Mouse (Mus musculus): Measurements from ENCODE around the gene Pawr.

Pawr gene

GRCm38 (mm10) chr10:108359974-108360373 lies 28.1 kb downstream of the Pawr start:
- DNase-seq = no peak

- DNase-seq = no peak
These were observed 28.9 kb downstream of the Pawr start for GRCm38 (mm10) chr10:108360801-108361200.

DNA sequence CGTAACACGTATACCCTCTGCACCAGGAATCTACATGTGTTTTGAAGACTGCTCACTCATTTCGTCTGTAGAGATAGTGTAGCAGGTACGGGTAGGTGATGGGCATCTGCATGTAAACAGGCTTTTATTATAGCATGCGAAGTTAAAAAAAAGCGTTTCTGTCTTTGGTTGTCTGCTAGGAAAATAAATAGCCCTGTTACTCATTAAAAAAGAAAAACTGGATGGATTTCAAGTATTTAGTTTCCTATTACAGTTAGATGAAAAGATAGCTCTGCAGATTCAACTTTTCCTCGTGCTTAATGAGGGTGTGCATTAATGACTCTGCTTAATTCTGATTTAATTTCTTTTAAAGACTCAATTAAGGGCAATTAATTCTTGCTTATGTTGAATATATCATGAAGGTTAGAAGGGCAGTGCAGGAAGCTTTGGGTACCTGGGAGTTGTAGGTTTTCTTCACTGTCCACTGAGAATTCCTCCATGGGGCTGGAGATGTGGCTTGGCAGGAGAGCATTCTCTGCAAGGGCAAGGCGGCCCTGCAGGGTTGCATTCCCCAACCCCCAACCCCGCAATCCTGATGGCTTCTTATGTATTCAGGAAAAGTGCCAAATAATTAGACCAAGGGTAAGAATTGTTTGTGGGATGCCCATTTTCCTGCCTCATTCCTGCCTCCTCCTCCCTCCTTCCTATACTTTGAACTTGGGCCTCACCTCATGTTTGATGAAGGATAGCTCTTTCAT lies 29.7 kb downstream of the Pawr start:
- DNase-seq = no peak

- DNase-seq = no peak
These were observed 32.0 kb downstream of the Pawr start for GRCm38 (mm10) chr10:108363932-108364331.

- DNase-seq = no peak
These were observed 33.2 kb downstream of the Pawr start for GRCm38 (mm10) chr10:108364946-108365719.

DNA sequence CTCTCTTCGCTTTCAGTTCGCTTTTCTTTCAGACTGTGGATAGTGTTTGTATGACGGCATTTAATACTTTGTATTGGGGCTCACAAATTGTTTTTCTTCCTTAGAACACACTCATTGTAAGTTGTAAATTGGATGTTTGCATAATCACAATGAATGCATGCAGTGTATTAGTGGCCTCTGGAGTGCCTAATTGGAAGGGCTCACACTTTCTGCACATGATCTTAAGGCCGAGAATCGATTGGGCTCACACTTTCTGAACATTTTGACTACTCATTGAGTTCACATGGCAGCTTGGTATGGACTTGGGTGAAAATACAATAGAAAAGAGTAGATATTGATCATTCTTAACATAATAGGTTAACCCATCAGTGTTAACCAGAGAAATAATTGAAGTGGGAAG lies 34.3 kb downstream of the Pawr start:
- DNase-seq = no peak

DNA sequence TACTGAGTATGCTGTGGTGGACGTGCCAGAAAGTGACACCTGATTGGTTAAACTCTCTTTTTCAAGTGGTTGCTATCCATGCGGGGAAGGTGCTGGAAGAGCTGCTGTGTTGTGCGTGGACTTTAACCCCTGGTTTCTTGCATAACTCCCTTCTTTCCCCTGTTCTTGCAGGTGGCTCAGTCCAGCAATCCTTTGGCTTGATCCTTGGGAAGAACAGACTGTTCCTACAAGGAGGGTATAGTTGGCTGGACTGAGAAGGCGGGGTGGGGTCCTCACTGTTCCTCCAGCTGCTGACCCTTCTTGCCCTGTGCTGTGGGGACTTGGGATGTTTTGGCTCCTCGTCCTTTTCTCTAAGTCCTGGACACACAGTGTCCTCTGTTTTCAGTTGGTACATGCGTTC lies 36.4 kb downstream of the Pawr start:
- DNase-seq = no peak

GRCm38 (mm10) chr10:108372258-108372657 lies 40.3 kb downstream of the Pawr start:
- DNase-seq = no peak

DNA sequence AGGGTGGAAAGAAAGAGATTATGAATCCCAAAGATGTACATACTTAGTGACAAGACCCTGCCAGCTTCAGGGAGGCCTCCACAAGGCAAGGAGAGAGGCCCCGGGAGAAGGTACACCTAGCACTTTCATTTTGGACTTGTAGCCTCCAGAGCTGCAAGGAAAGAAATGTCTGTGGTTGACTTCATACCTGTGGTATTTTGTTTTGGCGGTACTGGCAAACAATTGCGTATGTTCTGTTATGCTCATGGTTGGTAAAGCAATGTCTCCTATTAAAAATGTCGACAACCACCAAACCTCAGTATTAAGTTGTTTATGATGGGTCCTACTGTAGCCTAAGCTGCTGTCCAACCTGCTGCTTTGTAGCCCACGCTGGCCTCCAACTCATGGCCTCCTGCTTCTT lies 40.9 kb downstream of the Pawr start:
- DNase-seq = no peak

- DNase-seq = no peak
These were observed 43.9 kb downstream of the Pawr start for GRCm38 (mm10) chr10:108375796-108376195.

- no peak for DNase-seq
These were observed 44.4 kb downstream of the Pawr start for GRCm38 (mm10) chr10:108376366-108376765.

DNA sequence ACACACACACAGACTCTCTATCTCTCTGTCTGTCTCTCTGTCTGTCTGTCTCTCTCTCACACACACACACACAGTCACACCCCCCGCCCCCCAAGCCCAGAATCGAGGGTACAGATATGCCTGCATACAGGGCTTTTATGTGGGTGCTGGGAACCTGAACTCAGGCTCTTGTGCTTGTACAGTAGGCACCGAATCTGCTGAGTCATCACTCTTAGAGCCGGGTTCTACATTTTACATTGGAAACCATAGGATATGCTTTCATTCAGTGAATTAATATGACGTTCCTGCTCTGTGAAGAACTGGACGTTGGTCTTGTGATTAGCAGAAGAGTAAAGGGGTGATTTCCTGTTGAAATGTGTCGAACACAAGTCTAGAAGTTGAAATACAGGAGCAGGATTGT lies 45.4 kb downstream of the Pawr start:
- DNase-seq = no peak

DNA sequence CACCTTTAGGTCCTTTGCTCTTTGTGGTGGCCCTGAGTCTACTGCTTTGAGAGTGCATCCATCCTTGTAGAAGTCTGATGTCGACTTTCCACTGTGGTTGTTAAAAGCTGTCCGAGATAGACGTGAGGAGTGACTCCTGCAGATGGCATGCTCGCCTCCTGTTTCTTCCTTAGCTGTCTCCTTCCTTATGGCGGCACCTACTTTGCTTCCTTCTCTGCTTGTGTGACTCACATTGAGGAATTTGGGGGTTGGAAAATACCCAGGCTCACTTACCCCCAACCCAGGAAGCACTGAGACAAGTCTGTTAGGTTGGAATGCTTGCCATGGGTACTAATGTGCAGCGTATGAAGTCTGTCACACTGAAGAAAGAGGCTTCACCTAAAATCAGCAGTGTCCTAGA lies 46.1 kb downstream of the Pawr start:
- DNase-seq = no peak

- DNase-seq = no peak
These were observed 46.6 kb downstream of the Pawr start for GRCm38 (mm10) chr10:108378479-108378878.

- DNase-seq = no peak
These were observed 48.8 kb downstream of the Pawr start for GRCm38 (mm10) chr10:108380715-108381114.

- DNase-seq = no peak
These were observed 52.3 kb downstream of the Pawr start for GRCm38 (mm10) chr10:108384153-108384769.

DNA sequence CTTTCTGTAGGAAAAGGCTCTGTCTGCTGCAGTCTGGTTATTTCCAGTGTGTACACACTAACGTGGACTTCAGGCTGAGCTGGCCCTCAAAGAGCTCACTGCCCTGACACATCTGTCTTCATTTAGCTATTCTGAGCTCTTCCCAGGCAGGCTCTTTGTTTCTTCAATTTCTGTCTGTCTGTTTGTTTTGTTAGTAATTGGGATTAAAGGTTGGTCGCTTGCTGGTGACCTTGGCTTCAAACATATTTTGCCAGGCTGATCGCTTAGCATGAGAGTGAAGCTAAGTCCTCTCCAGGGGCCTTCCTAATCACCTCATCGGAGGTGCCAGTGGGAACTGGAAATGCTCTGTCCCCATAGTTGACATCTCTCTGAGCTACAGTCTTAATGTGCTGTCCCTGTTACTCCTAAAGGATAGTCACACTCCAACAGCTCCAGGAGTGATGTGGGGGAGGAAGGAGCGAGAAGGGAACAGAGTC lies 53.6 kb downstream of the Pawr start:
- DNase-seq = no peak

DNA sequence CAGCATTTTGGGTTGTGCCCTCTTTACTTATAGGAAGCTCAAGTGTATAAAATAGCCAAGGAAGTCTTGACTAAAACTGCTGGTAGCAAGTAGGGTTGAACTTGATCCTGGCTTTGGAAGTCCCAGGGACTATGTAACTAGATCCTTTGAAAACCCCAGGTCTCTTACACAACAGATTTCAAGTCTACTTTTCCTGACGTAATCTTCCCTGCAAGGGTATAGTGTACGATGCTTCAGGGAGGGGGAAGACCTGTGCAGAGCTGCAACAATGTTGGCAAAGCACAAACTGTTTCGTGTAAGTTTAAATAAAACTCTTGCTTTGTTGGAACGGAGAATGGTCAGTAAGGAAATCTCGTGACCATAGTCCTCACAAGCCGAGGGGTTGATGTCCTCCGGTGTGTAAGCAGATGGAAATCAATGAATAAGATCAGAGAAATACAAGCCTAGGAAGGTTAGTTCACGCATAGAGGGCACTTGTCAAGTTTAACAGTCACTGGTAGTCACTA lies 56.5 kb downstream of the Pawr start:
- no peak for DNase-seq

DNA sequence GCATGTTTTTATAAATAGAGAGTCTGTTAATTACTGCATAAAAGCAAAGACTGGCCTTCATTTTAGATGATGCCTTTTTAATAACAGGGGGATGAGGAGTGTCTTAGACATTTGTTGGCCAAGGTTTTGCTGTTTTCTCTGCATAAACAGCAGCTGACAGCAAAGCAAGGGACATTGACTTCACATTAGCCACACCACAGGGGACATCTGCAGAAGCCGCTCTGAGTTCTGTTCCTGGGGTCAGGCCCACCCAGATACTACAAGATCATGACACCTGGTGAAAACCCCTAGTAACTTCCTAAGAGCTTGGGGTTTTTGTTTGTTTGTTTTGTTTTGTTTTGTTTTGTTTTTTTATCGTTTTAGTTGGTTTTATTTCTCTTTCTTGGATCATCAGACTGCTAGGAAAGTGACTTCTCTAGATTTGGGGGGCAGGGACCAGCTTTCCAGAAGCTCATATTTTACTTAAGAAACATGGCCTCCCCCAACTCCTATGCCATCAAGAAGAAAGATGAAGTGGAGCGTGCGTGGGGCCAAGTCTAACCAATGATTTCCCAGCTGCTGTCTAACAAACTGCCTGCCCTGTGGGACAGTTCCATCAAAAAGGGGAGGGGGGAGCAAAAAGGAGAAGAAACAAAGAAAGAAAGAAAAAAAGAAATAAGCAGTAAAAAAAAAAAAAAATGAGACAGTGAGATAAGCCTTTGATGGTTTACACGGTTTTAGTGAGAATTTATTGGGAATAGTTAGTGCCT lies 57.4 kb downstream of the Pawr start:
- DNase-seq = no peak

DNA sequence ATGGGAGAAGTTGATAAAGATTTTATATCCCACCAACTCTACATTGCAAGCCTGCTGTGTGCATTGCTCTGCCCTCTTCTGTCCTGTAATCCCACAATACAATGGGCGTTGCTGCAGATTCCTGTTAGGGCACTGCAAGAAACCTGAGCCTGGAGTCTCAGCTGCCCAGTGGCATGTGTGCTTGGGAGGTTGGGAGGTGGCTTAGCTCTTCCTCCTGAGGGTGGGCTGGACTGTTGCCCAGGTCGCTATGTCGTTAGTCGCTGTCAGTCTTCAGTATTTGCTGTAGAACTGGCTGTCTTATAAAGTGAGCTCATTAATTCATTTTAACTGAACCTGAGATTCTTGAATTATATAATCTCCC lies 58.0 kb downstream of the Pawr start:
- DNase-seq = no peak

DNA sequence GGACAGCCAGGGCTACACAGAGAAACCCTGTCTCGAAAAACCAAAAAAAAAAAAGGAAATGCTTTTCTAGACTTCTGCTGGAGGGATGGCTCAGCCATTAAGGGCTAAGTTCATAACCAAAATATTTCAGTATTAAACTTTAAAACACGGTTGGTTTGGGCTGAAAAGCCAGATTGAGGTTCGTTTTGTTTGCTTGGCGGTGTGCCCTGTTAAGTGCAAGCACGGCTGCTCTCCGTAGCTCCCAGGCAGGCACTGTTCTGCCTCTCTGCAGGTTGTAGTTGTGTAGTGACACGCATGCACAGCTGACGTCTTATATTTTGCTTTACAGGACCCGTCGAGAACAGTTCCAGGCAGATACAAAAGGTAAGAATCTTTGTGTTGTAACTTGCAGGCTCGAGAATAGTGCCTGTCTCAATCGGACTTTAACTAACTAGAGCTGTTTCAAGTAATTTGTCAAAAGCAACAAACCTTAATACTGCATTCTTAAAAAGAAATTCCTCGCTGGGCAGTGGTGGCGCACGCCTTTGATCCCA lies 59.5 kb downstream of the Pawr start:
- DNase-seq = no peak

GRCm38 (mm10) chr10:108392151-108392550 lies 60.2 kb downstream of the Pawr start:
- no peak for DNase-seq

DNA sequence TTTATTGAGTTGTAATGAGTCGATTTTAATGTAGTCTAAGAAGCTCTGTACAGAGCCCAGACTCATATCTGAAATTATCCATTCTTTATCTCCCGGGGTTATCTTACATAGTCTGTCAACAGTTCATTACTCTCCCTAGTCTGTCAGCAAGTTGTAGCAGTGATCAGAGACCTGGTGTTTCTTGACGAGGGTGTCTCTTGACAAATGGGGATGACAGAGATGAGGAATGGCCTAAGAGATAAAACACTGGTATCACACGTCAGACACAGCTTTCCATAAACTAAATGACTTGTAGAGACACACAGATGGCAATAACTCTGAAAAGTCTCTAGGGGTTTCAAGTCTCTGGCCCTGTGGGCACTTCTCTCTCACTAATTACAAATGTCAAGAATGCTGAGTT lies 62.4 kb downstream of the Pawr start:
- no peak for DNase-seq
